Mouse (Mus musculus) lung, adult 2 months (tissue): ENCODE results near the gene Cplx1. TPM values are rescaled to one million over a fixed set of nuclear protein-coding genes. Genes with fewer than 3 reads are reported as not detected.

ENCODE experiments used
- DNase-seq: peaks from one replicate; pipeline ENCODE4 v3.0.0; 2022
- H3K4me1 ChIP-seq: fragments of 200-500 bp; 2 replicates; pipeline ENCODE4 v1.6.1; 2011; ENCODE audit warnings: low read length; ENCODE audit not compliant: control insufficient read depth, insufficient read depth
- H3K4me3 ChIP-seq: fragments of 200-500 bp; replicated peaks from 2 replicates; pipeline ENCODE3; 2011; ENCODE audit warnings: low read depth, mild to moderate bottlenecking, control low read depth, low read length; ENCODE audit errors: extremely low read depth
- CTCF ChIP-seq: fragments of 200-500 bp; IDR thresholded peaks from 2 replicates; pipeline ENCODE4 v1.5.1; 2011; ENCODE audit warnings: mild to moderate bottlenecking, low read length, control low read depth; ENCODE audit not compliant: insufficient read depth
- POLR2A ChIP-seq: fragments of 200-500 bp; IDR thresholded peaks from 2 replicates; pipeline ENCODE4 v1.6.1; 2011; ENCODE audit warnings: low read depth, mild to moderate bottlenecking, control low read depth, low read length, borderline replicate concordance; ENCODE audit errors: extremely low read depth
- WGBS: fragments of 180-500 bp; shearing (Covaris S2); methylation state at CpG from one replicate; pipeline ENCODE4 v1.1.7; 2018; 5-methylcytosine and 5-hydroxymethylcytosine counted together
- polyA plus RNA-seq: library from polyadenylated mRNA; depleted of rRNA; stranded (reverse); fragments of >200 nt; gene quantifications from 2 replicates; pipeline ENCODE4 v1.2.3, GENCODE M21; 2012; rRNA removed

Cplx1 gene
- polyA plus RNA-seq, result 0.05 and 0.19 TPM in 2 replicates

GRCm38 (mm10) chr5:108549489-108550206 is at the start of gene Cplx1:
Gene Cplx1, minus strand, starts transcription at chr5:108550024.
- Histone ChIP-seq H3K4me1 (no peaks in the 10 kb centered on the region), H3K4me3 (no peak within 1 kb of the TSS)
- WGBS, result 2% methylated on average over 55 of the region's 56 CpGs
- peak; percentile 31 for DNase-seq
- TF ChIP-seq CTCF, result no peak
- TF ChIP-seq POLR2A, result no peak

GRCm38 (mm10) chr5:108581361-108581891 is 31.6 kb upstream of the Cplx1 start:
- TF ChIP-seq CTCF (no peak), POLR2A (no peak)
- Histone ChIP-seq H3K4me3 (no peak overlapping the region), H3K4me1 (no peaks in the 10 kb centered on the region)
- DNase-seq, result no peak
- 94% methylated on average over 3 of the region's 3 CpGs for WGBS

- 89% methylated on average over 6 of the region's 6 CpGs for WGBS
- Histone ChIP-seq H3K4me1 (no peaks in the 10 kb centered on the region), H3K4me3 (no peak overlapping the region)
- TF ChIP-seq CTCF (no peak), POLR2A (no peak)
- no peak for DNase-seq
Observed at GRCm38 (mm10) chr5:108573054-108573453, 23.2 kb upstream of the Cplx1 start.

- H3K4me1 ChIP-seq, result peaks cover 7% of the 10 kb centered on the region
- DNase-seq, result no peak
- 77% methylated on average over 1 of the region's 1 CpGs for WGBS
- no peak overlapping the region for H3K4me3 ChIP-seq
- no peak for TF ChIP-seq CTCF
- no peak for TF ChIP-seq POLR2A
Observed at GRCm38 (mm10) chr5:108570991-108571390, 21.2 kb upstream of the Cplx1 start.

DNA sequence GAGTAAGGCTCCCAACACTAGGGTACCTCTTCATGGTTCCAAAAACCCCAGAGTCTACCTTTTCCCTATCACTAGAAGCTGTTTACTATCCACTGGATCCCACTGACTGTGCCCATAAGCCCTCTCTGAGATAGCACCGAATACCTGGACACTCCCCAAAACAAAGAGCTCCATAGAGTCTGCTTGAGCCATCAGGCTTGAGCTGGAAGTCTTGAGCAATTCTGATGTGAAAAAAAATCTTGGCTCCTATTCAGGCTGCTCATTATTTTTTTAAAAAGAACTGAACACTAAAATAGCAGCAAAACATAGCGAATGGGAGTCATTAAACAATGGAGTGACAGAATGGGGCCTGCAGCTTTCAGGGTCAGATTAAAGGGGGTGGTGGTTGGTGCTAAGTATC is 17.3 kb upstream of the Cplx1 start:
- WGBS, result 43% methylated on average over 2 of the region's 2 CpGs
- H3K4me1 ChIP-seq, result peaks cover 7% of the 10 kb centered on the region
- H3K4me3 ChIP-seq, result no peak overlapping the region
- DNase-seq, result peak; percentile 15
- TF ChIP-seq POLR2A (no peak), CTCF (no peak)

- Histone ChIP-seq H3K4me1 (peaks cover 7% of the 10 kb centered on the region), H3K4me3 (no peak overlapping the region)
- 67% methylated on average over 4 of the region's 4 CpGs for WGBS
- no peak for TF ChIP-seq POLR2A
- no peak for TF ChIP-seq CTCF
- no peak for DNase-seq
Observed at GRCm38 (mm10) chr5:108566523-108566922, 16.7 kb upstream of the Cplx1 start.

DNA sequence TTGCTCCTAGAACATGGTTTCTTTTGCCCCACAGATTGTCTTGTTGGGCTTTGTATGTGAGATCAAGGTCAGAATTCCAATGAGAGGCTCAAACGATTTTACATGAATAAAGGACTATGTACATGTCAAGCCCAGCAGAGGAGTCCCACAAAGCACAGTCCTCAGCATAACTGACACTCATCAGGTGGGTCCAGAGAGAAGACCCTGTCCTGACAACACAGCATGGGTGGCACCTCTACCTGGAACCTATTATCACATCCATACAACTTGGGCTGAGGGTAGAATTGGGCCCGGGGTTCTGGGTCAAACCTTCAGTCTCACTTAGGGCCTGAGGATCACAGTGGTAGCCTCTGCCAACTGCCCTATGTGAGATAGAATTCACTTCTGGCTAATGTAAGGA is 15.6 kb upstream of the Cplx1 start:
- Histone ChIP-seq H3K4me3 (no peak overlapping the region), H3K4me1 (peaks cover 7% of the 10 kb centered on the region)
- DNase-seq, result no peak
- TF ChIP-seq POLR2A, result no peak
- TF ChIP-seq CTCF, result no peak
- WGBS, result 87% methylated on average over 2 of the region's 2 CpGs

DNA sequence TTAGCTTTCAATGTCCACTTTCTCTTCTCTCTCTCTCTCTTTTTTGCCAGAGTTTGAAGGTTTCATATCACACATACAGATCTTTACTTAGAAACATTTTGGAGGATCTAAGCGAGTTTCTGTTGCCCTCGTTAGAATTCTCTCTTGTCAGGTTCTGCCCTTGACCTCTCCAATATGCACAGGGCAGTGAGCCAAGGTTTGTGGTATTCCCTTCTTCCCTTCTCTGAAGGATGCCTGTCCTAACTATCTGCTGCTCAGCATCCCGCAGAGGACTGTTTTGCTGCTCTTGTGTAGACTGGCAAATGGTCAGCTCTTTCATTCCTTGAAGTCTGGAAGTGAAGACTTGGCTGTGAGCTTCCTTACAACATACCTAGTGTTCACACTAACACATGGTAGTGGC is 14.5 kb upstream of the Cplx1 start:
- no peak for DNase-seq
- TF ChIP-seq CTCF (no peak), POLR2A (no peak)
- no peak overlapping the region for H3K4me3 ChIP-seq

GRCm38 (mm10) chr5:108562483-108562882 is 12.7 kb upstream of the Cplx1 start:
- 44% methylated on average over 2 of the region's 2 CpGs for WGBS
- TF ChIP-seq CTCF (no peak), POLR2A (no peak)
- Histone ChIP-seq H3K4me3 (no peak overlapping the region), H3K4me1 (peaks cover 3% of the 10 kb centered on the region)
- no peak for DNase-seq

More for the DNA sequence above, 14.5 kb upstream of the Cplx1 start:
- H3K4me1 ChIP-seq, result peaks cover 7% of the 10 kb centered on the region
- WGBS, result 70% methylated on average over 3 of the region's 3 CpGs

GRCm38 (mm10) chr5:108556986-108557385 is 7.2 kb upstream of the Cplx1 start:
- TF ChIP-seq CTCF (no peak), POLR2A (no peak)
- 71% methylated on average over 4 of the region's 4 CpGs for WGBS
- H3K4me1 ChIP-seq, result no peaks in the 10 kb centered on the region
- H3K4me3 ChIP-seq, result no peak overlapping the region
- no peak for DNase-seq

GRCm38 (mm10) chr5:108554041-108554440 is 4.2 kb upstream of the Cplx1 start:
- no peak for DNase-seq
- TF ChIP-seq POLR2A (no peak), CTCF (no peak)

More at GRCm38 (mm10) chr5:108554041-108554440, 4.2 kb upstream of the Cplx1 start:
- no peak overlapping the region for H3K4me3 ChIP-seq
- H3K4me1 ChIP-seq, result no peaks in the 10 kb centered on the region
- 54% methylated on average over 1 of the region's 1 CpGs for WGBS
